Mouse (Mus musculus): ENCODE results near the gene Slc35e1.

GRCm38 (mm10) chr8:72438248-72439015, 54.0 kb downstream of the Slc35e1 start:
- no peak for TF ChIP-seq CTCF (IDR thresholded peaks at IDR 0.05; ENCODE audit: low read depth, low read length)
- TF ChIP-seq POLR2A (IDR thresholded peaks at IDR 0.05; ENCODE audit: extremely low read depth, insufficient read depth, low read length) = no peak
